Mouse (Mus musculus): ENCODE results near the gene Cstad.

Cstad gene

GRCm38 (mm10) chr2:30594641-30595379 lies at the start of gene Cstad:
Gene Cstad (plus strand): TSS chr2:30595040.
- DNase-seq (ENCODE audit: low spot score), result peak; percentile 87

GRCm38 (mm10) chr2:30545706-30546105 lies 49.1 kb upstream of the Cstad start:
- no peak for DNase-seq (ENCODE audit: low spot score)

DNA sequence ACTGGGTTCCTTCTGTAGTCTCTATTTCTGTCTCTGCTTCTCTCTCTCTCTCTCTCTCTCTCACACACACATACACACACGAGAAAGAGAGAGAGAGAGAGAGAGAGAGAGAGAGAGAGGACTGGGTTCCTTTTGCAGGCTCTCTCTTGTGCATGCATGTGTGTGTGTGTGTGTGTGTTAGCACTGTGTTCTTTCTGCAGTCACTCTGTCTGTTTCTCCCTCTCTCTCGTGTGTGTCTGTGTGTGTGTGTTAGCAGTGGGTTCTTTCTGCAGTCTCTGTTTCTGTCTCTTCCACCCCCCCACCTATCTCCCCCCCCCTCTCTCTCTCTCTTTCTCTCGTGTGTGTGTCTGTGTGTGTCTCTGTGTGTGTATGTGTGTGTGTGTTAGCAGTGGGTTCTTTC lies 48.6 kb upstream of the Cstad start:
- DNase-seq (ENCODE audit: low spot score), result no peak

GRCm38 (mm10) chr2:30547455-30548217 lies 47.2 kb upstream of the Cstad start:
- no peak for DNase-seq (ENCODE audit: low spot score)

- DNase-seq (ENCODE audit: low spot score), result no peak
Measured at GRCm38 (mm10) chr2:30551579-30551978, 43.3 kb upstream of the Cstad start.

DNA sequence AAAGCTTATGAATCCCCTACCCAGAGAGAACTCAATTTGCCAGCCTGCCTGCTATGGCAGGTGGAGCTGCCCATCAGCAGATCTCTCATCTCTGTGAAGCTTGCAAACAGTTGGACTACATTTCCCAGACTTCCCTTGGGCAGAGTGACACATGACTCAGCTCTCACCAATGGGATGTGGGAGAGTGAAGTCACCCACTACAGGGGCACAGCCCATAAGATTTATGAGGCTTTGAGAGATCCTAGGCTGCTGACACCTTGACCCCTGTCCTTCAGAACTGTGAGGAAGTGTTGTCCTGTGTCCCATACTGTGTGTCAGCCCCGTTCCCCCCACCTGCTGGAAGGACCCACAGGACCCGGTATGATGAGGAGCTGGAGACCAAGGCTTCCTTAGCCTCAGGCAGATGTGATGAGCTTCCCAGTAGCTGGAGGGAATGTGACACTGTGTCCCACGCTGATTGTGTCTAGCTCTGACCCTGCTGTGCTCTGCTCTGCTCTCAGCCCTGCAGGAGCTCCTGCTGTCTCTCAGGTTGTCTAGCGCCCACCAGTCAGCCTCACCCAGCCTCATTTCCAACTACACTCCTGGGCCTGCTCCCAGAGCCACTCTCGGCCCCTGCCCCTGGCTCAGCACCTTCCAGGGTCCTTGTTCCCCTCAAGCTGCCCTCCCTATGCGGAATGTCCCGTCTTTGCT lies 40.8 kb upstream of the Cstad start:
- DNase-seq (ENCODE audit: low spot score), result no peak

GRCm38 (mm10) chr2:30555257-30555656 lies 39.6 kb upstream of the Cstad start:
- no peak for DNase-seq (ENCODE audit: low spot score)

GRCm38 (mm10) chr2:30556495-30556894 lies 38.3 kb upstream of the Cstad start:
- no peak for DNase-seq (ENCODE audit: low spot score)

DNA sequence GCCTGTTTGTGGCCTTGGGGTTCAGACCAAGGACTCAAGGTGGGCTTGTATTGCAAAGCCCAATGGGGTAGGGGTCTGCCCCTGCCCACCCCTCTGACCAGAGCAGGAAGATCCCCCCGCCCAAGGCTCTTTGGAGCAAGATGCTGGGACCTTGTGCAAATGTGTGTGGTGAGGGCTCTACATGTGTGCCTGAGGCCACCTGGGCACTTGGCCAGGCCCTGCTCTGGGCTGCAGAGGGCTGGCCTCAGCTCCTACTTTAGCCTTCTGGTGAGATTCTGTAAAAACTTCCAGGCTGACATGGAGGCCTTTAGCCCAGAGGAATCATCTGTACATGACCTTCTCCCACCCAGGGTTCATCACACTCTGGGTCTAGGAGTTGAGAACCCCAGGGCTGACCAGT lies 35.3 kb upstream of the Cstad start:
- no peak for DNase-seq (ENCODE audit: low spot score)

DNA sequence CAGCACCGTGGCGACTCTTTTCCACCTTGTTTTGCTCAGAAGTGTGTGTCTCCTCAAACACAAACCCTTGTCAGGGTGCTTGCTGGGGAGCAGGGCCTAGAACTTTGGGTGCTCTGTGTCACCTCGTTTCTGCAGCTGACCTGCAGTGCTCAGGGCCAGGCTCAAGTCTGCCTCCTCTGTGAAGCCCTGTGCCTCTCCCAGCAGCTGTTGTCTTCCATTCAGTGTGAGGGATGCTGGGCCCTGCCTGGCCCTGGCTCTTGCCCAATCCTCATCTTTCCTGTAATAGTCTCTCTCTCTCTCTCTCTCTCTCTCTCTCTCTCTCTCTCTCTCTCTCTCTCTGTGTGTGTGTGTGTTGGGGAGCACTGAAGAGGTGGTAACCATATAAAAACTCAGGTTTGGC lies 32.3 kb upstream of the Cstad start:
- DNase-seq (ENCODE audit: low spot score), result no peak

DNA sequence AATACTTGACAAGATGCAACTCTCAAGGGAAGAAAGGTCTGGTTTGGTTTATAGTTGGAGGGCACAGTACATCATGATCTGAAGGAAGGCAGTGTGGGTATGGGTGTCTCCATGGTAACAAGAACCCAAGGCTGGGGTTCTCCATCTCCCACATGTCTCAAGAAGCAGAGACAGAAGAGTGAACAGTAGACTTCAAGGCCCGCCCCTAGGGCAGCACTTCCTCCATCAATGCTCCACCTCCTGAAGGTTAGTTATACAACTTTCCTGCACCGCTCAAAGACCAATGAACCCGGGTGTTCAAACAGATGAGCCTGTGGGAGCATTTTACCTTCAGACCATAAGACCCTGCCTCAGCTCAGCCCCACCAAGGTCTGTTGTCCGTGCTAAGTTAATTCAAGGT lies 23.2 kb upstream of the Cstad start:
- no peak for DNase-seq (ENCODE audit: low spot score)

GRCm38 (mm10) chr2:30573522-30573921 lies 21.3 kb upstream of the Cstad start:
- no peak for DNase-seq (ENCODE audit: low spot score)

DNA sequence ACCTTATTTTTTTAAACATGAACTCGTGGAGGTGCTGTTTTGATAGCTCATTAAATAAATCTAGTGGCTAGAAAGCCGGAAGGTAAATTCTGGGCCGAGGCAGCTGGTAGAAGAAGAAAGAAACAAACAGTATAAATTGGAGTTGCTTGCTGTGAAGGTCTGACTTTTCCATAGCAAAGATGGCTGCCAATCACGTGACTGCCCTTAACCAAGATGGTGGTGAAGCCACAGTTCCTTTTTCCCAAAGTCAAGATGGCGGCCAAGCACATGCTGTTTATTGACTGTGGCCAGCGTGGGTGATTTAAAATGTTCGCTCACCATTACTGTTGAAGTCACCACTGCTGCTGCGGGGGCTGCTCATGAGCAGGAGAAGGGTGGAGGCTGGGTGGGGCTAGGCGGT lies 17.8 kb upstream of the Cstad start:
- DNase-seq (ENCODE audit: low spot score), result no peak

DNA sequence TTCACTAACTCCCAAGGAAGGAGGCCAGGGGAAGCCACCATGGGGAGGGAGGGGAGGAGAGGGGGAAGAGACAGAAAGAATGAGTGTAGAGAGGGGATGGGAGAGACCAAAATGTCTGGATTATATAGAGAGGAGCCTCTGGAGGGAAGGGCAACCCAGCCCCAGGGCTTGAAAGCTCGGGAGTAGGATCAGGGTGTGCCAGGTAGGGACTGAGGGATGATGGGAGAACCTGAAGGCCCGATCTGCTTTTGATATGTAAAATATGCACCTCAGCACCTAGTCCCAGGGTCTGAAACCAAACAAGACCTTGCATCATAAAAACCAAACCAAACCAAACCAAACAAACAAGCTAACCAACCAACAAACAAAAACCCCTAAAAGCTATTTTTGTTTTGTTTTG lies 16.8 kb upstream of the Cstad start:
- no peak for DNase-seq (ENCODE audit: low spot score)

DNA sequence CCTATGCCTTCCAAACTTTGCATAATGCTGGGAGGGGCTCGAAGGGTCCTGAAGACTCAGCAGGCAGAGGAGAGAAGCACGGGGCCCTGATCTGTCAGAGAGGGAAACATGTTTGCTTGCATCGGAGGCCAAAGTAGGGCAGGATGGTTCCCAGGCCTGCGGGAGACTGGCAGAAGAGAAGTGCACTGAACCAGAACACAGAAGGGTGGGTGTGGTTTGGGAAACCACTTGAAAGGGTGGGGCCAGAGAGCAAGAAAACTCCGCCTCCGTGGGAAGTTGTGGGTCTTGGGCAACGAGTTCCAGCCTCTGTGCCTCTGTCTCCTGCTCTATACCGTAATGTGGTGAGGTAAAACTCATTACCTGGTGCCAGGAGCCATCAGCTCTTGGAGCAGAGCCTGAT lies 7.7 kb upstream of the Cstad start:
- DNase-seq (ENCODE audit: low spot score), result no peak

GRCm38 (mm10) chr2:30587671-30588070 lies 7.2 kb upstream of the Cstad start:
- no peak for DNase-seq (ENCODE audit: low spot score)

- DNase-seq (ENCODE audit: low spot score), result no peak
Measured at GRCm38 (mm10) chr2:30588985-30589511, 5.8 kb upstream of the Cstad start.

DNA sequence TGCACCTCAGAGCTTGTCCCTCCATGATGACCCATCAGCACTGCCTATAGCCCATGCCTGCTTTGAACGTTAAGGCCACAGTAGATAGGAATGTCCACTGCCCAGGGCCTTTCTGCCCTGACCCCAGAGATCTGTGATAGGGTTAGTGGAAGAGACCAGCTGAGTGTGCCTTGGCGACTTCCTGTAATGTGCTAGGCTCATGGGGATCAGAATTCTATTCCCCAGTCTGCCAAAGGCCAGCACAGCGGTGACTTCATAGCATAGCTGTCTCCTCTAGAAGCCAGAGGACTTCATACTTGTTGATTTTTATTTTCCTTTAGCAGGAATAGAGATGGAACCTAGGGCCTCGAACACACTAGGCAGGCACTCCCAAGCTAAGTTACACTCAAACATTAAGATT lies 5.1 kb upstream of the Cstad start:
- no peak for DNase-seq (ENCODE audit: low spot score)

- no peak for DNase-seq (ENCODE audit: low spot score)
Measured at GRCm38 (mm10) chr2:30590909-30591308, 3.9 kb upstream of the Cstad start.

DNA sequence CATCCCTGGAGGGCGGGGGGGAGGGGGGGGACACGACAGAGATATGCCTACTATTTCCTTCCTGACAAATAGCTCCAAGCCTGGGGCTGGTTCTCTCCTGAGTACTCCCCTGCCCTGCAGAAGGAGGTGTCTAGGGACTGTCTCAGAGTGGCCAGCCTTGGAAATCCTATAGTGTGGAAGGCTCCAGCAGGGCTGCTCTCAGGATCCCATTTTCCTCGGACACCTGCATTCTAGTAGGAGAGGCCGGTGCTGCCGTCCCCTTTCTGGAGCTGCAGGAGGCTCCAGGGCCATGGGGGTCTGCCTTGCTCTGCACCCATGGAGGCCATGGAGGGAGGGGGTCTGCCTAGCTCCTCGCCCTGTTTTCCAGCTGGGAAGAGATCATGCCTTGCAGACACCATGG lies 2.4 kb upstream of the Cstad start:
- no peak for DNase-seq (ENCODE audit: low spot score)

GRCm38 (mm10) chr2:30592951-30593350 lies 1.9 kb upstream of the Cstad start:
- DNase-seq (ENCODE audit: low spot score), result no peak

GRCm38 (mm10) chr2:30593636-30594310 lies 1.1 kb upstream of the Cstad start:
- no peak for DNase-seq (ENCODE audit: low spot score)

Data from testis, postnatal 10 days (tissue).